Comparison of ENCODE assay signal across 11 mouse cellular contexts in genomic region chr4:124278681-124279080, GRCm38 (mm10).
DNase-seq lines count a peak whose midpoint lies in the region; ATAC-seq lines count a peak whose summit lies in the region.
"Had no signal": no experiment of that assay in that cellular context is flagged by ENCODE, and none has a peak within 500 bp of the region (broad histone marks: within the 10 kb centered on the region; RNA-seq: fewer than 3 reads in every experiment).

No protein-coding gene starts in this region.

- no peak overlapping the region for H3K4me3 ChIP-seq in hindbrain, embryonic 10.5 days
- H3K4me3 ChIP-seq in hindbrain, embryonic 16.5 days (ENCODE audit: low read length), result no peak overlapping the region
- no peak overlapping the region for H3K4me3 ChIP-seq in forebrain, embryonic 12.5 days (replicated peaks)
- no peak overlapping the region for H3K4me3 ChIP-seq in midbrain, embryonic 14.5 days (replicated peaks; ENCODE audit: low read depth, low read length)
- H3K4me3 ChIP-seq: liver, embryonic 13.5 days had no signal

- H3K9me3 ChIP-seq in hindbrain, embryonic 10.5 days, result no peaks in the 10 kb centered on the region
- H3K9me3 ChIP-seq in hindbrain, embryonic 16.5 days (ENCODE audit: control insufficient read depth, low read length), result no peaks in the 10 kb centered on the region
- H3K9me3 ChIP-seq in forebrain, embryonic 12.5 days, result no peaks in the 10 kb centered on the region
- no peaks in the 10 kb centered on the region for H3K9me3 ChIP-seq in midbrain, embryonic 14.5 days (ENCODE audit: control insufficient read depth, low read length)
- H3K9me3 ChIP-seq: liver, embryonic 13.5 days had no signal

- 2% methylated on average over 10 of the region's 10 CpGs for WGBS in hindbrain, embryonic 10.5 days
- 10% methylated on average over 10 of the region's 10 CpGs for WGBS in hindbrain, embryonic 16.5 days
- 4% methylated on average over 10 of the region's 10 CpGs for WGBS in forebrain, embryonic 12.5 days
- WGBS in midbrain, embryonic 14.5 days, result 3% methylated on average over 10 of the region's 10 CpGs

- H3K9ac ChIP-seq in hindbrain, embryonic 16.5 days (ENCODE audit: low read depth, low read length), result no peak overlapping the region
- H3K9ac ChIP-seq in forebrain, embryonic 12.5 days, result no peak overlapping the region
- no peak overlapping the region for H3K9ac ChIP-seq in midbrain, embryonic 14.5 days (replicated peaks; ENCODE audit: low read length)
- H3K9ac ChIP-seq: liver, embryonic 13.5 days had no signal

- no peak overlapping the region for H3K4me2 ChIP-seq in hindbrain, embryonic 16.5 days (ENCODE audit: low read length)
- no peak overlapping the region for H3K4me2 ChIP-seq in forebrain, embryonic 12.5 days
- peak overlapping the region; percentile 8; the same call in 1 of the 2 replicates for H3K4me2 ChIP-seq in midbrain, embryonic 14.5 days (ENCODE audit: low read length)

- intact Hi-C loops in left cerebral cortex, postnatal 36 days (cut with DNase I), result no loop called here

- H3K4me1 ChIP-seq in hindbrain, embryonic 10.5 days (replicated peaks), result peaks cover 37% of the 10 kb centered on the region
- peaks cover 18% of the 10 kb centered on the region for H3K4me1 ChIP-seq in hindbrain, embryonic 16.5 days (ENCODE audit: control insufficient read depth, insufficient read depth, low read depth, low read length)
- peaks cover 31% of the 10 kb centered on the region for H3K4me1 ChIP-seq in forebrain, embryonic 12.5 days
- peaks cover 23% of the 10 kb centered on the region for H3K4me1 ChIP-seq in midbrain, embryonic 14.5 days (ENCODE audit: control insufficient read depth, insufficient read depth, low read length)
- H3K4me1 ChIP-seq: liver, embryonic 13.5 days had no signal

- H3K36me3 ChIP-seq in hindbrain, embryonic 10.5 days, result no peaks in the 10 kb centered on the region
- no peaks in the 10 kb centered on the region for H3K36me3 ChIP-seq in hindbrain, embryonic 16.5 days (ENCODE audit: control insufficient read depth, insufficient read depth, low read length)
- no peaks in the 10 kb centered on the region for H3K36me3 ChIP-seq in forebrain, embryonic 12.5 days (replicated peaks)
- no peaks in the 10 kb centered on the region for H3K36me3 ChIP-seq in midbrain, embryonic 14.5 days (ENCODE audit: control insufficient read depth, insufficient read depth, low read length)
- H3K36me3 ChIP-seq: liver, embryonic 13.5 days had no signal

- peaks cover 55% of the 10 kb centered on the region for H3K27me3 ChIP-seq in hindbrain, embryonic 10.5 days (ENCODE audit: insufficient read depth, poor library complexity, severe bottlenecking)
- peaks cover 14% of the 10 kb centered on the region; the same call in 1 of the 2 replicates for H3K27me3 ChIP-seq in hindbrain, embryonic 16.5 days (replicated peaks; ENCODE audit: control insufficient read depth, insufficient read depth, low read length)
- H3K27me3 ChIP-seq in forebrain, embryonic 12.5 days, result peaks cover 83% of the 10 kb centered on the region
- no peaks in the 10 kb centered on the region; the same call in 1 of the 2 replicates for H3K27me3 ChIP-seq in midbrain, embryonic 14.5 days (ENCODE audit: control insufficient read depth, insufficient read depth, low read length)

- no peak for DNase-seq in hindbrain, embryonic 10.5 days (ENCODE audit: low spot score)
- peak; percentile 42 for DNase-seq in embryo, embryonic 10.5 days (ENCODE audit: low spot score)
- DNase-seq in midbrain, embryonic 14.5 days, result peak; percentile 51
- DNase-seq in left cerebral cortex, postnatal 36 days (ENCODE audit: low spot score in 2 of 2), result no peak
- DNase-seq in layer of hippocampus, postnatal 25 days (ENCODE audit: extremely low spot score in 1 of 2, low spot score in 1 of 2), result no peak
- DNase-seq: adrenal gland, adult 8-10 months; heart, postnatal 4 days; kidney, adult 9 months; liver, embryonic 13.5 days had no signal

- no peak for ATAC-seq in hindbrain, embryonic 16.5 days
- ATAC-seq in forebrain, embryonic 12.5 days (ENCODE audit: low FRiP score), result no peak
- no peak for ATAC-seq in midbrain, embryonic 14.5 days (ENCODE audit: low FRiP score, low TSS enrichment)

- peak overlapping the region; percentile 95 for H3K27ac ChIP-seq in hindbrain, embryonic 10.5 days
- no peak overlapping the region for H3K27ac ChIP-seq in hindbrain, embryonic 16.5 days (ENCODE audit: low read depth, low read length)
- H3K27ac ChIP-seq in forebrain, embryonic 12.5 days, result peak overlapping the region; percentile 21
- H3K27ac ChIP-seq in midbrain, embryonic 14.5 days (replicated peaks; ENCODE audit: low read depth, low read length), result peak overlapping the region; percentile 86; the same call in 1 of the 2 replicates
- H3K27ac ChIP-seq: liver, embryonic 13.5 days had no signal

Comparison
In these comparisons a context has a peak if more than half of its experiments do, and no peak if none do; other contexts are left out.
1. DNase-seq: peak in embryo, embryonic 10.5 days (single experiment) and midbrain, embryonic 14.5 days (single experiment); none in hindbrain, embryonic 10.5 days (single experiment), left cerebral cortex, postnatal 36 days (0 of 2) and layer of hippocampus, postnatal 25 days (0 of 2).